Mouse (Mus musculus) frontal cortex, adult (tissue): ENCODE data around the gene Sdf2.
A peak's percentile ranks its signal among the peaks of the same experiment; 100 is the strongest.

ENCODE experiments used
- ATAC-seq: cut with Nextera tagmentation; 2 replicates; pipeline ENCODE4 v1.9.2; 2017; ENCODE audit warnings: mild to moderate bottlenecking, moderate library complexity, mixed read lengths; ENCODE audit not compliant: low TSS enrichment

The Sdf2 gene

DNA sequence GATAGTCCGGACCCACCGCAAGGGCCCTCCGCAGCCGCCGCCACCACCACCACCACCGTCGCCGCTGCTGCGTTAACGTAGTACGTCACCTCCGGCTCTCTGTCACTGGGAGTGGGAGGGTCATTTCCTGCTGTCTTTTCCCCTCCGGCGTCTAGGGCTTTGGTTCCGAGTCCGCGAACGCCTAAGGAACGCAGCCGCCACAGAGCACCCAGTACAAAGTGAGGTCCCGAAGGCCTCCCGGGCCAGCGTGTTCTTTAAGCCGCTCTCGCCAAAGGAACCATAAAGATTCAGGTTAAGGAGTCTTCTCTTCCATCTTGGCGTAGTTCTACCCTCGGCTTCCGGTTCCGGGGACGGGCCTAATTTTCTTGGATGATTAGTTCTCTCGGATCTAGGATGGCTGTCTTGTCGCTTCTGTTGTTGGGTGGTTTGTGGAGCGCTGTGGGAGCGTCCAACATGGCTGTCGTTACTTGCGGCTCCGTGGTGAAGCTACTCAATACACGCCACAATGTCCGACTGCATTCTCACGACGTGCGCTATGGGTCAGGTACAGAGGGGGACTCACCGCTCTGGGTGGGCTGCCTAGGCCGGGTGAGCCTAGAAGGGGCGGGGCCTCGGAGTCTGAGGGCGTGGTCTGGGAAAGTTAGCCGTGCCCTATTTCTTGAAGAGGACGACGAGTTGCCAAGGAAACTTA is at the start of gene Sdf2, which contains the start of gene Supt6:
TSS of gene Sdf2 (plus strand) at position 120 of the 691 bp plus-strand sequence.
TSS of gene Supt6 (minus strand) at position 361 of the 691 bp plus-strand sequence.
- ATAC-seq, result peak; percentile 98

- no peak for ATAC-seq
Observed at GRCm38 (mm10) chr11:78202372-78202771, 43.2 kb upstream of the Sdf2 start.

DNA sequence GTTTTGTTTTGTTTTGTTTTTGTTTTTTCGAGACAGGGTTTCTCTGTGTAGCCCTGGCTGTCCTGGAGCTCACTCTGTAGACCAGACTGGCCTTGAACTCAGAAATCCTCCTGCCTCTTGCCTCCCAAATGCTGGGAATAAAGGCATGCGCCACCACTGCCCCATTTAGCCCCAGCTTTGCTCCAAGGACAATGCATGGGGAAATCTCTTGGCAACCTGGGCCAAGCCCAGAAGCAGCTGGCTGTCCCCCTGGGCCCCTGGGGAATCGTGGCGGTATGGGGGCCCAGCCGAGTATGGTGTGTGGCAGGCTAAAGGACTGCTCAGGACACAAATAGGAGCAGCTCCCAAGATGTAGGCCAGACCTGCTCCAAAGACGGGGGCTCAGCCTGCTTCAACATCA is 41.3 kb upstream of the Sdf2 start:
- ATAC-seq, result no peak

- ATAC-seq, result no peak
Observed at GRCm38 (mm10) chr11:78205361-78206206, 40.0 kb upstream of the Sdf2 start.

GRCm38 (mm10) chr11:78207190-78207589 is 38.4 kb upstream of the Sdf2 start:
- no peak for ATAC-seq

DNA sequence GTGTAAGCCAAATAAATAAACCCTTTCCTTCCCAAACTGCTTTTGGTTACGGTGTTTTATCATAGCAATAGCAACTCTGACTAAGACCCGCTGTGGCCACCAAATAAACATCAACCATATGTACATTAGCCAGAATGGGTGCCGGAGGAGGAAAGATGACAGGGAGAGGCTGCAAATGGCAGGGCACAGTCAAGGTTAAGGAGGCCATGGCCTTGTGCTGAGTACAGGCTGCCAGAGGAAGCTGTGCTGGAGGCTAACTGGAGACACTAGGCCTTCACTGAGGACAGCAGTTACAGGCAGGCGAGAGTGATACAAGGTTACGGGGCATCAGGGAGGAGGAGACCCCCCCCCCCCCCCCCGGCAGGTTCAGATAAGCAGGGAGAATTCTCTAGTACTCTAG is 35.7 kb upstream of the Sdf2 start:
- ATAC-seq, result no peak

GRCm38 (mm10) chr11:78210615-78211014 is 34.9 kb upstream of the Sdf2 start:
- no peak for ATAC-seq

DNA sequence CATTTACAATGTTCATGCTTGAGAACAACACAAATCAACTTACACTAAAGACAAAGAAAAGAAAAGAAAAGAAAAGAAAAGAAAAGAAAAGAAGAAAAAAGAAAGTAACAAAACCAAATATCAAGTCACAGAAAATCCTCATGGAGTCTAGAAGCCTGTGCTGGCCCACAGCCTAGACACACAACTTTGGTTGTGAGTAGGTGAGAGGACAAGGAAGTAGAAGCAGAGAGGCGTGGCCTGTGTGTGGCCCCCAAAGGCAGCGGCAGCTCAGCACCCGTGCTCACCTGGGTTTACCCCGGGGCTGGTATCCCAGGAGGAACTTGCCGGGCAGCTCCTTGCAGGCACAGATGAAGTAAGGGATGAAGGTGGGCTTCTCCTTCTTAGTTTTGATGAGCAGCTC is 34.0 kb upstream of the Sdf2 start:
- no peak for ATAC-seq

GRCm38 (mm10) chr11:78213086-78213817 is 32.3 kb upstream of the Sdf2 start:
- no peak for ATAC-seq

- peak; percentile 27; the same call in 1 of the 2 replicates for ATAC-seq
Observed at GRCm38 (mm10) chr11:78215709-78216317, 29.7 kb upstream of the Sdf2 start.

GRCm38 (mm10) chr11:78223586-78223985 is 22.0 kb upstream of the Sdf2 start:
- ATAC-seq, result no peak

DNA sequence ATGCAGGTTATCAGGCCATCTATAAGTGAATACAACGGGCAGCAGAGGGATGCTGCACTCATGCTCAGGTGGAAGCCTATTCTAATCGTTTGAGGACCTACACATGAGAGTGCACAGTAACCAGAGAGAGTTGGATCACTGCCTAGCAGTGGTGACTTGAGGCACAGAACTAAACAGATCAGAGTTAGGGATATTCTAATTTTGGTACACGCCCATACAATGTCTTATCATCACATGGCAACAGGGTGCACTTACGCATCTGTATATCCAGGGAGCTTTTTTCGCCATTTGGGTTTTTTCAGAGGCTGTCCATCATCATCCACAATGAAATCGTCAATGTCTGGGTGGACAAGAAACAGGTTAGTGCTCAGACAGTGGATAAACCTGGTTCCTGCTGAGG is 14.0 kb upstream of the Sdf2 start:
- no peak for ATAC-seq

DNA sequence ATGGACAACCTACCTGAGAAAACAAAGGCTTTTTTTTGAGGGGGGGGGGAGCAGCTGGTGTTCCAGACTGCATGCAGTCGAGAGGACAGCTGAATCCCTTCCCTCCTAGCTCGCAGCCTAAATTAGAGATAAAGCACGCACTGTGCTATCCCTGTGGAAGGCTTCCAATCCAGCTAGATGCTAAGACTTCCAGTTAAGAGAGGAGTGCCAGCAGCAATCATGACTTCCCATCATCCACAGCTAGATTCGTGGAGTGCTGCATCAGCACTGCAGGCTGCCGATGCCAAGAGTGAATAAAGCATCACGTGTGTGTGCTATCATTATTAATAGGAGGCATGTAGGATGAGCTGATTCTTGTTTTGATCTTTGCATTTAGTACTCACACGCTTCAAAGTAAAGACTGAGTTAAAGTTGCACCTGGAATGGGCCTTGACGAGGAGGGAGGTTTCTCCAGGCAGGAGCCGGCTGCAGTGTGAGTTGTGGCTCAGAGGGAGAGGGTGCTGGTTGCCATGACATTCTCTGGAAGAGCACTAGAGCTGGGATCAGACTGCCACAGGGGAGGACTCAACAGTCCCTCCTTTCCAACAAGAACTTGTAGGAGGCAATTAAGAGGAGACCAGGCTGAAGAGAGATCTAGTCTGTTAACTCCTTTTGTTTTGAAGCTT is 5.2 kb upstream of the Sdf2 start:
- peak; percentile 97 for ATAC-seq

DNA sequence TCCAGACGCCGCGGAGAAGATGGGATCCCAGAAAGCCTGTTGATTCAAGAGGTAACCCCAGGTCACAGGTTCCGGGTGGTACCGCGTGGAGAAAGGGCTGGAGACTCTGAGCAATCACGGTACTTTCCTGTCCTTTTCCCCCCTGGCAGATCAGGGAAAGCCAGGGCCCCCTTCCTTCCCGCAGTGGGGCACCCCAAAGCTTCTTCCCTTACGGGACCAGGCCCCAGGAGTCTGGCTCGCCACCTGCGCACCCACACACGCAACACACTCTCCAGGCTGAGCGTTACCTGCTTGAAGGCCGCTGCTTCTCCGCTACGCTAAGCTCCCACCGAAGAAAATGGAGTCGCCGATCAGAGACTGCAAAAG is 302 bp upstream of the Sdf2 start:
- ATAC-seq, result no peak

DNA sequence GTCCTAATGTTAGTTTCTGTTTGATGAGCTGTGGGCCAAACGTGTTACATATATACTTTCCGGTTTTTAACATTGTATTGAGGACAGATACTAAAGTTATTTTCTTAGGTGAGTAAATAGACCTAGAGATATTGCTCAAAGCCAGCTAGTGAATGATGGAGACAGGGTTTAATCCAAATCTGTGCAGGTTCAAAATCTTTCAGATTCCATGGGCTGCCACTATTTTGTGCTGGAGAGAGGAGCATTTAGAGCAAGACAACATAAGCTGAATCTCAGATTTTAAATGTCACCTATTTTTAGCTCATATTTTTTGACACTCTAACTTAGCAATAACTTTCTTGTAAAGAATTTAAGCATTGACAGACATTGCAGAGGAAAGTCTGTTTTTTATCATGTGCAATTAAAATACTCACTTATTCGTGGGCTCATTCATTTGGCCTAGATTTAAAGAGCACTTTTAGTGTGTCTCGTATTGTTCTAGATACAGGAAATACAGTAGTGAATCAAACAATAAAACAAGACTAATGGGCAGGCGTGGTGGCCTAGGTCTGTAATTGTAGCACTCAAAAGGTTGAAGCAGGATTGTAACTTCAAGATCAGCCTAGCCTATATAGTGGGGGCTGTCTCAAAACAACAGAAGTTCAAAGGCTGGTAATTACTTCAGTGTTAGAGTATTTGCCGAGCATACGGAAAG is 919 bp downstream of the Sdf2 start:
- ATAC-seq, result no peak

DNA sequence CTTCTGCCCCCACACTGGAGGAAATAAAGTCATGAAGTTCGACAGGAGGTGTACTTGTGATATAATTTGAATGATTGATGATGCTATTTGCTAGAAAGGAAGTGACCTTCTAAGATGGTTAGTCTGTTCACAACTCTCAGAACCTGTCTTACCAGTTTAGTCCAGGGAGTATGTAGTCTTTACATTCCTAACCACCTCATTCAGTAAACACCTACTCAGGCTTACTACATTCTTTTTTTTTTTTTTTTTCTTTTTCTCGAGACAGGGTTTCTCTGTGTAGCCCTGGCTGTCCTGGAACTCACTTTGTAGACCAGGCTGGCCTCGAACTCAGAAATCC is 1.4 kb downstream of the Sdf2 start:
- no peak for ATAC-seq

DNA sequence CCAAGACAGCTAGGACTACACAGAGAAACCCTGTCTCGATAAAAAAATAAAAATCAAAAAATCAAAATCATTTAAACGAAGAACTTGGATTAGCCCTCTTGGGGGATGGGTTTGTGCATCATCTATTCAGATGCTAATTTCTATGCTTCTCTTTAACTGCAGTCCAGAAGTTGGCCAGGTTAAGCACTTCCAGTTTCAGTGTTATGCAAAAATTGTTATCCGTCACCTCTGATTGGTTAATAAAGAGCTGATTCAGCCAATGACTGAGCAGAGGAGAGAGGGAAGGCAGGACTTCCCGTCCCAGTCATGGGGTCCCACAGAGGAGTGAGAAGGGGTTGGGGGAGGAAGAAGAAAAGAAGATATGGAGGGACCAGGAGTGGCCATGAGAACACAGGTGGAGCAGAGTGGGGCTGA is 2.2 kb downstream of the Sdf2 start:
- no peak for ATAC-seq

DNA sequence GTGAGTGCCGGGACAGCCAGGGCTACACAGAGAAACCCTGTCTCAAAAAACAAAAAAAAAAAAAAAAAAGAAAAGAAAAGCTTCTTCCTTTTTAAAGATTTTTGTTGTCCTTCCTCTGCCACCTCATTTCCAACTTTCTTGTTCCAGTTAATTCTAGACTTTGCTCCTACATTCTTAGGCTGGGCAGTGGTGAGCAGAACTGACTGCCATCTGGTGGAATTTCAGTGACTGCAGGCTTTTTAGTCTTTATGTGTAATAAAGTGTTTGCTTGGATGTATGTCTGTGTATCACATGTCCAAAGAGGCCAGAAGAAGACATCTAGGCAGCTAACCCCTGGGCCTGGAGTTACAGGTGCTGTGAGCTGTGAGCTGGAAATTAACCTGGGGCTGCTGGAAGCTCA is 11.1 kb downstream of the Sdf2 start:
- no peak for ATAC-seq

DNA sequence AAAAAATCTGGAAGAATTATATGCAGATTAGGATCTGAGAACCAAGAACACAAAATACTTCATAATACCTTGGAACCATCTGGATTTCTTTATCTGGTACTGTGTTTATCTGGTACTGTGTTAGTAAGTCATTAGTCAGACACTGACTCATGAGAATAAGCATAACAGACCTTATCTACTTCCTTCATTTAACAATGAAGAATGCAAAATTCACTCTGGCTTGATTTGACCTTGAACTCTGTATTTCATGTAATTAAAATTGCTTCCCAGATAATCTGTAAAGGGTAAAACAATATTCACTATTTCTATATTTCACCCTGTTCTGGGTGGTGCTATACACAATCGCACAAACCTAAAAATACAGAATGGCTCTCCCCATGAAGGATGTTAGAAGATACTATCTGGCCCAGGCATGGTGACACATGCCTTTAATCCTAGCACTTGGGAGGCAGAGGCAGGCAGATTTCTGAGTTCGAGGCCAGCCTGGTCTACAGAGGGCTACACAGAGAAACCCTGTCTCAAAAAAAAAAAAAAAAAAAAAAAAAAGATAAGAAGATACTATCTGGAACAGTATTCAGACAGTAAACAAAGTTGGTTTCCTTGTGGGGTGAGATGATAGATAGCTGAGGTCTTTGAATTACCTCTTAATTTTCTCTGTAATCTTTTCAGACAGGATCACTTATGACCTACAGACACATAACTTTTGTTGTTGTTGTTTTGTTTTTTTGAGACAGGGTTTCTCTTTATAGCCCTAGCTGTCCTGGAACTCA is 15.1 kb downstream of the Sdf2 start:
- no peak for ATAC-seq
